Mouse (Mus musculus): ENCODE results near the gene Olfr868.

DNA sequence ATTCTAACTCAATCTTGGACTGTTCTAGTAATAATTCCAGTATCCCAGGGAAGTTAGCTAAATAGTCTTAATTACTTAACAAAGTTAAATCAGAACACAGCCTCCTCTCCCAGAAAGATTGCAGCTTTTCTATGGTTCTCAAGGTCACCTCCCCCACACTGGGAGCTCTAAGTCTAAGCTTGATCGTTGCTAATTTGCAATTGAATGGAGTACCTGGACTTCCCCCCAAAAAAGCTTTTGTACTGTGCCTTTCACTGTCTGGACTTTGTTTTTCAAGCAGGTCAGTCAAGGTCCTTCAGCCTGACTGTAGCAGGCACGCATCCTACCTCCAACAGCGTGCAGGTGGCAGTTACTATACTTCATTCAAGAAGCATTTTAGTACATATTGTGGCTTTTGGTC is 28.2 kb upstream of the Olfr868 start:
- TF ChIP-seq POLR2A (IDR thresholded peaks at IDR 0.05; ENCODE audit: borderline replicate concordance, control insufficient read depth, low read depth, low read length), result no peak
- TF ChIP-seq CTCF (IDR thresholded peaks at IDR 0.05; ENCODE audit: control insufficient read depth, insufficient read depth, low read length), result no peak
